ENCODE assay signal across 17 mouse cellular contexts in genomic region chr7:117268096-117268495, GRCm38 (mm10).
"Had no signal": no experiment of that assay in that cellular context is flagged by ENCODE, and none has a peak within 500 bp of the region (broad histone marks: within the 10 kb centered on the region; RNA-seq: fewer than 3 reads in every experiment).

No protein-coding gene starts in this region.

- H3K27me3 ChIP-seq: lung, embryonic 15.5 days; megakaryocyte, embryonic 14.5 days; midbrain, embryonic 13.5 days; midbrain, embryonic 15.5 days; neural tube, embryonic 12.5 days; stomach, embryonic 15.5 days had no signal

- H3K9ac ChIP-seq: liver, postnatal 0 days; lung, embryonic 15.5 days; midbrain, embryonic 13.5 days; midbrain, embryonic 15.5 days; neural tube, embryonic 12.5 days; stomach, embryonic 15.5 days had no signal

- H3K4me2 ChIP-seq: lung, embryonic 15.5 days; midbrain, embryonic 11.5 days; midbrain, embryonic 13.5 days; midbrain, embryonic 15.5 days; neural tube, embryonic 12.5 days; stomach, embryonic 15.5 days had no signal

- H3K36me3 ChIP-seq: lung, embryonic 15.5 days; midbrain, embryonic 13.5 days; midbrain, embryonic 15.5 days; neural tube, embryonic 12.5 days; stomach, embryonic 15.5 days had no signal

- ATAC-seq: liver, postnatal 0 days; lung, postnatal 0 days; midbrain, embryonic 13.5 days; midbrain, embryonic 15.5 days had no signal

- H3K9me3 ChIP-seq: lung, embryonic 15.5 days; megakaryocyte, embryonic 14.5 days; midbrain, embryonic 13.5 days; midbrain, embryonic 15.5 days; neural tube, embryonic 12.5 days; stomach, embryonic 15.5 days had no signal

- H3K27ac ChIP-seq: lung, embryonic 15.5 days; macrophage; midbrain, embryonic 13.5 days; midbrain, embryonic 15.5 days; neural tube, embryonic 12.5 days; stomach, embryonic 15.5 days; stomach, postnatal 0 days had no signal

- H3K4me1 ChIP-seq: lung, embryonic 15.5 days; megakaryocyte, embryonic 14.5 days; midbrain, embryonic 13.5 days; midbrain, embryonic 15.5 days; neural tube, embryonic 12.5 days; stomach, embryonic 15.5 days had no signal

- DNase-seq: liver, postnatal 0 days; lung, adult 2 months; lung, postnatal 14 days; lung, postnatal 36 days; right cerebral cortex, postnatal 14 days; thymus, adult 2 months; thymus, postnatal 36 days had no signal

- H3K4me3 ChIP-seq: lung, embryonic 15.5 days; megakaryocyte, embryonic 14.5 days; midbrain, embryonic 13.5 days; midbrain, embryonic 15.5 days; neural tube, embryonic 12.5 days; stomach, embryonic 15.5 days had no signal
